Mouse (Mus musculus) left cerebral cortex, adult 8-10 months (tissue): Measurements from ENCODE around the gene Camta1. TPM values are rescaled to one million over a fixed set of nuclear protein-coding genes. Genes with fewer than 3 reads are reported as not detected.

Experiments used
- DNase-seq, 2 experiments: peaks; one replicate each; pipeline ENCODE4 v3.0.0; 2022; ENCODE audit warnings: low spot score in 2 of 2
- total RNA-seq, 4 experiments: library from RNA; stranded (reverse); gene quantifications; 2 replicates each; pipeline ENCODE4 v1.2.4; 2022

Camta1 gene
- total RNA-seq, 4 experiments from 2014 or later = 236 to 263 (median 255) TPM

DNA sequence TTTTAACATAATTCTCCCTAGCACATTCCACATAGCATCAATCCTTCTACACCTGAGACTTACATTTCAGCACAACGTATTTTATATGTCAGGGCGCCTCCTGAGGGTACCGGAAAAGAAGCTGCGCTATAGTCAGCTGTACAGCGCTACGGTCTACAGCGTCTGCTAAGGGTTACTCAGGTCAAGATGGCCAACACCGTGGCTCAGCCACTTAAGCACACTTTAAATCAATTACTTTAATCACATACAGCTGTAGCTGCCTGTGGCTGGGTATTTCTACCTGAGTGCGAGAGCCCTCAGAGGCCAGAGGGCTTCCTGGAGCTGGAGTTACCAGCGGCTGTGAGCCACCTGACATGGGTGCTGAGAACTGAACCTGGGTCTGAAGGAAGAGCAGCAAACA lies 845.7 kb downstream of the Camta1 start:
- DNase-seq = no peak

DNA sequence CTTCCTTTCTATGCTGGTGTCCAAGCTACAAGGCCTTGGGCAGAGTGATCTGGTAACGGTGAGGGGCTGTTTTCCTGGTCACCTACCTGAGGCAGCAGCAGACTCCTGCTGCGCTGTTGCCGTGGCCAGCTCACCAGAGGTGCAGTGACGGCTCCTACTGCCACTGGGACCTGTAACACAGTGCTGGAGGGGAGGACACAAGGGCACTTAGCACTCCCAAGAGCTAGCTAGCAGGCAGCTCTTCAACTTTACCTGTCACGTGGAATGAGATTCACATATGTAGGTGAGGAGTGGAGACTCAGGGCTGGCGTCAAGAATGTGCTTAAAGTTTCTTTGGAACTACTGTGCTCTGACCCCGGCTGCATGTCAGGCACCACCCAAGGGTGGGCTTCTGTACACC lies 851.4 kb downstream of the Camta1 start:
- DNase-seq = no peak

DNA sequence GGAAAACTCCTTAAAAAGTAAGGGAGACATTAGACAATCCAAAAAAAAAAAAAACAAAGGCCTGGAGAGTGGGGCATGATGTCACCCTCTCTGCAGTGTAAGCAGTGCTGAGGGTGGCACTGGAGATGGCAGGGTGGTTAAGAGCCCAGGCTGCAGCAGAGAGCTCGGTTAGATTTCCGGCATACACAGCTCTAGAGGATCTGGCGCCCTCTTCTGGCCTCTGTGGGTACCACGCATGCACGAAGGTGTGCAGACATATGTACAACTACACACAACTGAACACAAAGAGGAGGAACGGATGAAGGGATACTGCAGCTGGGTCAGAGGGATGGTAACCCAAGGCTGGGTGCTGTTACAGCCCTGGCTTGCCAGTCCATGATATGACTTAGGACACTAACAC lies 854.7 kb downstream of the Camta1 start:
- no peak for DNase-seq

GRCm38 (mm10) chr4:151005656-151006318 lies 855.9 kb downstream of the Camta1 start:
- no peak for DNase-seq

DNA sequence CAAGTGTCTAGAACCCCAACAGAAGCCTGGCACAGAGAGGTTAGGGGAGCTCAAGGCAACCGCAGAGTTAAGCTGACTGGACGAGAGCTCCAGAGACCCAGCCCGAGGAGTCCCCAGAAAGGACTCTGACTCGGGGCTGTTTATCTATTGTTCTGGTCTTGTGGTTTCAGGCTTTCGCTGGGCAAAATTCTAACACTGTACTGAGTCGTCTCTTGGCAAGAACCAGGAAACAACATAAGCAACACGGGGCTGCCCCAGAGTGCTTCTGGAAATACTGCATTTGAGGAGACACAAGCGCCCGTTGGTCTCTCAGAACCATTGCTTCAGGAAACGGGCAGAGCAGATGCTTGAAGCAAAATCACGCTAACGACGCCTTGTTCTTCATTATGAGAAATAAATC lies 860.3 kb downstream of the Camta1 start:
- no peak for DNase-seq

DNA sequence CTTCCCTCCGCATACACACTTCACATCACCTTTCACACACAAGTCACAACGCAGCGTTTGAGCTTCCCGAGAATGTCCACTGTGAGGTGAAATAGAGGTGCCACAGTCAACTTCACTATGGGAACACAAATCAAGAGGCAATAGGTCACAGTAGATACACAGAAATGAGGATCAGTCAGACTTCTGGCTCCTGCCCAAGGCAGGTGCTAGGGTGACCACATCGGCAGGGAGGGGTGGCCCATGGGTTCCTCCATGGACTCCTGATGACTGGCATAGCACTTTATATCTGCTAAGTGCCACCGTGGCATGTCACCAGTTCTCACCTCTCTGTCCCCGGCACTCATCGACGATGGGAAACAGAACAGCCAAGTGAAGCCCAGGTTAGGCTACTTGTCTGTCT lies 863.0 kb downstream of the Camta1 start:
- no peak for DNase-seq

DNA sequence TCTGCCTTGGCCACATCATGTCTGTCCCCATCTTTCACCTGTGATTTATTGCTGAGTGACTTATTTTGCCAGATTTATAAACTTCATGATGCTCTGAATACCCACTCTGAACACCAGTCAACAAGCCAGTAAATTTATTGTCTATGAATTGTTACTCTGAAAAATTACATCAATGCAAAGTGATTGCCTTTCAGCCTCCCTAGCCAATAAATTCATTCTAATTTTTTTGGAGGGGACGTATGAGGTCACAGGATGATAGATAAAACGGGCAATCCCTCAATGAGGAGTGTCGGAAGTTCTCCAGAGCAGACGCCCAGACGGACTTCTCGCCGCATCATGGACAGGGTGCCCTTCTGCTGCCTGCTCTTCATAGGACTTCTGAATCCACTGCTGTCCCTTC lies 864.9 kb downstream of the Camta1 start, which contains the start of gene Uts2:
Gene Uts2 (plus strand): TSS at position 301 of the 400 bp plus-strand sequence.
- DNase-seq = no peak

GRCm38 (mm10) chr4:150990148-150990547 lies 871.5 kb downstream of the Camta1 start:
- DNase-seq = no peak

DNA sequence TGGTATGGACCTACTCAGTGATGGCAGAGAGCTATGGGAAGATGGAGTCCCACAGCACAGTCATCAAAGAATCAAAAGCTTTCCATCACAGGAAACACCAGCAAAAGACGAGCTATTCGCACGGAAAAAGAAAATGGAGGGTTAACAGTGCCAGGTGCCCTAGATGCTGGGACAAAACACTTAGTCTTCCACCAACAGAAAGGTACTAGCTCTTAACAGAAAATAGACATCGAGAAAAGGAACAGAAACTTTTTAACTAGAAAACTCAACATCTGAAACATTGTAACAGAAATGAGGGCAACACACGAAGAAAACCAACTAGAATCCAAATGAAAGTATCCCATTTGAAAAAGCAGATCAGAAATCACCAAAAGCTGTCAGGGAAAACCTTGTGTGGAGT lies 881.5 kb downstream of the Camta1 start:
- no peak for DNase-seq

DNA sequence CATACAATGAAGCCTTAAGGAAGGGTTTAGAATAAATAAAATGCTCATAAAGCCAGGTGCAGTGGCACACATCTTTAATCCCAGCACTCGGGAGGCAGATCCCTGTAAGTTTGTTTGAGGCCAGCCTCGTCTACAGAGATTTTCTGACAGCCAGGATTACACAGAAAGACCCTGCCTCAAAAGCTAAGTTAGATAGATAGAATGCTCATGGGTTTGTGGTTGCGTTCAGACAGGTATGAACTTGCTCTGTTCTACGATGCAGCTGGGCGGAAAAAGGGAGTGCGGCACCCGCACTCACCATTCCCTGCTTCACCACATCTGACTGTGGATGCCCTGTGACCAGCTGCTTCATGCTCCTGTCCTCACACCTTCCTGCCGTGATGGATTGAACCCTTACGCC lies 882.2 kb downstream of the Camta1 start:
- no peak for DNase-seq

- no peak for DNase-seq
Observed at GRCm38 (mm10) chr4:150978156-150978910, 883.3 kb downstream of the Camta1 start.

DNA sequence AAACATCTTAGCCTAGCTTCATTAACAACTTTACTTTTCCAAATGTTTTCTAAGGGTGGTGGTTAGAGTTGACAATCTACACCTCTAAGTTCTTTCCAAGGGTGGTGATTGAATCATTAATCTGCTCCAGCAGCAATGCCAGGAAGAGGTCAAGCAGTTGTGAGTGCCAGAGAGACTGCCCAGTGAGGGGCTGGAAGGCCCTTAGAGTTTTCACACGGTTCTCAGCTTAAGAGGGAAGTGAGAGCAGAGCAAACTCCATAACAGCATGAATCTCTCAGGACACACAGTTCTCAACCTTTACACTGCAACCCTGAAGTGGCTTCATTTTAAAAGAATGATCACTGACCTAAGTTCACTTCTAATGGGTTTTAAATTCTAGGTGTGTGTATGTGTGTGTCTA lies 886.5 kb downstream of the Camta1 start:
- no peak for DNase-seq

- no peak for DNase-seq
Observed at GRCm38 (mm10) chr4:150973264-150973663, 888.4 kb downstream of the Camta1 start.

DNA sequence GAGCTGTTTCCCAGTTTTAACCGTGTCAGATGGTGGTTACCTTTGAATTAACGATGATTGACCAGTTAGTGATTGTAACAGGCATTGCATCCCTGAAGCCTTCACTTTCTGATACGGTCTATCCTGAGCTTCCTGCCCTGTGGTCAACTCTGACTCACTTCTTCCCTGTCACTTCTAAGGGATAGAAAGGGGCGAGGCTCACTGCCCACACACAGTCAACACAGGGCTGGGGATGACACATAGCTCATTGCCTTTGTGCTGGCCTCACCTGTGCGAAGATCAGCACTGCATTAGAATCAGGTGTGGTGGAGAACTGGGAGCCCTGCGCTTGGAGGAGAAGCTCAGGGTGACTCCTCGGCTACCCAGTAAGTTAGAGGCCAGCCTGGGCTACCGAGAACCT lies 892.7 kb downstream of the Camta1 start:
- DNase-seq = no peak

- DNase-seq = peak in 1 of 2 experiments; percentile 27
Observed at GRCm38 (mm10) chr4:150966556-150966955, 895.1 kb downstream of the Camta1 start.

DNA sequence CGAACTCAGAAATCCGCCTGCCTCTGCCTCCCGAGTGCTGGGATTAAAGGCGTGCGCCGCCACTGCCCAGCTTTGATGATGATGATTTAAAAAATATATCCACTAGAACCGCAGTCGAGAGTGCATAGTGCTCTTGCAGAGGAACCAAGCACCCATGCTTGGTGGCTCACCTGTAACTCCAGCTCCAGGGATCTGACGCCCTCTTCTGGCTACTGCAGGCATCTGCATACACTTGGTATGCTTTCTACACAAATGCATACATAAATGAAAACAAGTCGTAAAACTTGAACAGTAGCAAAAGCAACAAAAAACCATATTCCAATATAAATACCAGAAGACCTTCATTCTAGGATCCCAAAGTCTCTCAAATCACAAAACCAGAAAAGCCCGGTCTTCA lies 896.1 kb downstream of the Camta1 start:
- DNase-seq = no peak

- peak; percentile 53 to 87 for DNase-seq
Observed at GRCm38 (mm10) chr4:150964635-150965554, 896.8 kb downstream of the Camta1 start.

GRCm38 (mm10) chr4:150963711-150964110 lies 898.0 kb downstream of the Camta1 start:
- no peak for DNase-seq

DNA sequence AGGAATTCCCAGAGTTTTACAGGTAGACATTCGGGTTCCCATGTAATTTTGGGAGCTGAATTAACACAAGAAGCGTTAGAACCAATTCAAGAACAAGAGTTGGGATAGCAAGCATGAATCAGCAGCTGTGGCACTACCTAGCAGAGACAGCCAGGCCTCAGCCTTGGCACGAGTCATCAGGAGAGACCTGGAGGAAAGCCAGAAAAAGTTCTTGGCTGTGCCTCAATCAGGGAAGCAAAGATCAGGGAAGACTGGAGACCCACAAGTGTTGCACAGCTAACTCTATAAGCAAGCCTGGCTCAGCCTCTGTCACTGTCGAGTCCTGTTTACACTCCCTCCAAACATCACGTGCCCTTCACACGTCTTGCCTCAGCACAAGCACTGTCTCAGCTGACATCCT lies 899.4 kb downstream of the Camta1 start:
- DNase-seq = no peak

DNA sequence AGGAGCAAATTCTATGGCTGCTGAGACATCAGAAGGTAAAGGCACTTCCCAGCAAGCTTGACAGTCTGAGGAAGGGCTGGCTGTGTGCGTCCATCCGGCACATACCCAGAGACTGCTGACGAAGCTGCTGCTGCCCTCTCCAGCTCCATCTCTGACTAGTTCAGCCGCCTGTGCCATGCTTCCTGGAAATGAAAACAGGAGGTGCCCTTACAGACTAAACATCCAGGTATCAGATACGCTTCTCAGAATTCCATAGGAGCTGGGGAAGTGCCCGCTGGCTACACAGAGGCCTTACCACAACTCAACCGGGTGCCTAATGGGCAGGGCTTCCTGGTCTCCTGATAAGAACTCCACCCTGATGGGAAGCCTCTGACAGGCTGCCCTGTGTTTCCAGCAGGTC lies 903.1 kb downstream of the Camta1 start:
- no peak for DNase-seq

DNA sequence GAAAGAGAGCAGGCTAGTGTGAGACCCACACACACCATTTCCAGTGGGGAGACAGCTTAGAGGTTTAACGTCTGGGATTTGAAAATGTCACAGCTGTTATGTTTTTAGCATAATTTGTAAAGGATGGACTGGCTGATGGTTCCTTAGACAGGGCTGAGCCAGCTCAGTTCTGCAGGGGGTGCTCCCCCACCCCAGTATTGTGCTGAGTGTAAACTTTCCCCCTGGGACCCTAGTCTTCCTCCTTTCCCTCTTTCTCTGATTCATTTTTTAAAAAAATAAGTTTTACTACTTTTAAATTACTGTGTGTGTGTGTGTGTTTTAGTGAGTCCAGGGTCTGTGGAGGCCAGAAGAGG lies 904.6 kb downstream of the Camta1 start:
- DNase-seq = no peak
